Mouse (Mus musculus): ENCODE measurements around the gene Slc16a9. TPM values are rescaled to one million over a fixed set of nuclear protein-coding genes. Genes with fewer than 3 reads are reported as not detected.

Gene Slc16a9
- polyA plus RNA-seq, 1 experiment, result 3.7 TPM

DNA sequence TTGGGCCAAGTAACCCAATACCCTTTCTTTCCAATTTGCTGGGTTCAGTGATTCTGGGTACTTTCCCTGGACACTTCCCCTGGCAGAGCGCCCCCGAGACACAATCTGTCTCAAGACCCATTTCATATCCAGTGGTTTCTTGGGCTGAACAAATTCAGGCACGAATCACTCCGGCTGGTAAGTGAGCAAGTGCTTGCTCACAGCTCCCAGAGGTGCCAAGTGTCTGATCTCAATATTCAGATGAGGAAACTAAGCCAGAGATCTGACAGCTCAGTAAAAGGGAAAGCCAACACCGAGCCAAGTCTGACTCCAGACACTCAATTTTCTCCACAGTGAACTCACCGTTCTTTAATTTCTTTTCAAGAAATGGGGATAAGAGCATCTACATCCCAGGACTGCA lies 21.6 kb downstream of the Slc16a9 start:
- Histone ChIP-seq H3K27ac (ENCODE audit: insufficient read depth, low read length) (no peak overlapping the region), H3K4me1 (ENCODE audit: control insufficient read depth, insufficient read depth, low read length) (no peaks in the 10 kb centered on the region), H3K4me3 (replicated peaks; ENCODE audit: insufficient read depth, low read depth, low read length) (no peak overlapping the region), H3K27me3 (ENCODE audit: control insufficient read depth, insufficient read depth, low read length) (no peaks in the 10 kb centered on the region)
- no peak for DNase-seq
- WGBS, result 44% methylated on average over 6 of the region's 6 CpGs
- TF ChIP-seq CTCF (IDR thresholded peaks at IDR 0.05; ENCODE audit: borderline replicate concordance, insufficient read depth, low read depth, low read length) (no peak), POLR2A (IDR thresholded peaks at IDR 0.05; ENCODE audit: borderline replicate concordance, insufficient read depth, low read length) (no peak)

DNA sequence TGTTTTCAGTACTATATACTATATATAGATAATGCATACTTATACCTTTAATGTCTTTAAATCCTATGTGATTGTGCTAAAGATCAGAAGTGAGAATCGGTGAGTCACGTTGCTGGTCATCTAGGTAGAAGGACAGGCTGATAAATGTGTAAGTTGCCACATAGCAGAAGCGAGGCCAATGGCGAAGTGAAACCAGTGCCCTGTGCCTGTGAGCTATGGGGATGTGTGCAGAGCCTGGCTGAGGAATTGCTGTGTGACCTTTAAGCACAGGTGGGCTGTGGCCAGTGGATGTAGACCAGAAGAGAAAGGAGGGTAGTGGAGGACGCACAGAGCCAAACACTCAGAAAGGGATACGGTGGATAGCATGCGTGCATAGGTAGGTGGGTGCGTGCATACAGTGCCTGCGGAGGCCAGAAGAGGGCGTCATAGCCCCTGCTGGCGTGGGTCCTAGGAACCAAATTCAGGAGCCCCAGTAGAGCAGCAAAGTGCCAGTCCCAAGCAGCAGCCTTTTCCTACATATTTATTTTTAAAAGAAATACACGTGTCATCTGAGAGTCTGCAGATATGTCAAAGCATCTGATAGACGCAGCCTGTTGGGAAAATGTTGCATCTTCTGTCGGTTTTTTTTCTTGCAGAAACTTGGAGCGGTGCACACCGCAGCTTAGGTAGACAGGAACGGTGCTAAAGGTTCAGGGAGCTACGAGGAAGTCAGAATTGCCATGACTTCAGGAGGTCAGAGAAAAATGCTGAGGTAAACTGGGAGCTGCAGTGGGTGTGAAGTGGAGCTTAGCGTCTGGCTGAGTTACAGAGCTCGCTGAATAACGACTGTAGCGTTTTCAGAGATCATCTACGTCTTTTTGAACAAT lies 23.9 kb downstream of the Slc16a9 start:
- WGBS, result 69% methylated on average over 23 of the region's 23 CpGs
- Histone ChIP-seq H3K27ac (ENCODE audit: insufficient read depth, low read length) (no peak overlapping the region), H3K4me1 (ENCODE audit: control insufficient read depth, insufficient read depth, low read length) (no peaks in the 10 kb centered on the region), H3K4me3 (replicated peaks; ENCODE audit: insufficient read depth, low read depth, low read length) (no peak overlapping the region), H3K27me3 (ENCODE audit: control insufficient read depth, insufficient read depth, low read length) (no peaks in the 10 kb centered on the region)
- TF ChIP-seq CTCF (IDR thresholded peaks at IDR 0.05; ENCODE audit: borderline replicate concordance, insufficient read depth, low read depth, low read length) (0 out of 2 replicates have a peak, but pooled peaks have one; percentile 6), POLR2A (IDR thresholded peaks at IDR 0.05; ENCODE audit: borderline replicate concordance, insufficient read depth, low read length) (no peak)
- DNase-seq, result no peak

DNA sequence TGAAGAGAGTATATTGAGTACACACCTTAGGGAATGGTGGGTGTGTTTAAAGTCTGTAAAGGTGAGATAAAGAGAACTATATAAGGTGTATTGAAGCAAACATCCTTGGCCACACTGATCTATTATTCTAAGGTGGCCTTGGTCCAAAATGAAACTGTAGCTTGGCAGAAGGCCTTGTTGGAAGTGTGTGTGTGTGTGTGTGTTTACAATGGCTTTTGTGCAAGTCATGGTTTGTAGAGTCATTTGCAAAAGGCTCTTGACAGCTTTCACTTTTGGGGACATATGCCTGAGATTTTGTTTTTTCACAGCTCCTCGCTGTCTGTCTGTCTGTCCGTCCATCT lies 24.5 kb downstream of the Slc16a9 start:
- no peak overlapping the region for H3K27ac ChIP-seq (ENCODE audit: insufficient read depth, low read length)
- H3K27me3 ChIP-seq (ENCODE audit: control insufficient read depth, insufficient read depth, low read length), result no peaks in the 10 kb centered on the region
- DNase-seq, result no peak
- H3K4me1 ChIP-seq (ENCODE audit: control insufficient read depth, insufficient read depth, low read length), result no peaks in the 10 kb centered on the region
- WGBS, result 68% methylated on average over 2 of the region's 2 CpGs
- H3K4me3 ChIP-seq (replicated peaks; ENCODE audit: insufficient read depth, low read depth, low read length), result no peak overlapping the region
- TF ChIP-seq CTCF (IDR thresholded peaks at IDR 0.05; ENCODE audit: borderline replicate concordance, insufficient read depth, low read depth, low read length) (no peak), POLR2A (IDR thresholded peaks at IDR 0.05; ENCODE audit: borderline replicate concordance, insufficient read depth, low read length) (no peak)

DNA sequence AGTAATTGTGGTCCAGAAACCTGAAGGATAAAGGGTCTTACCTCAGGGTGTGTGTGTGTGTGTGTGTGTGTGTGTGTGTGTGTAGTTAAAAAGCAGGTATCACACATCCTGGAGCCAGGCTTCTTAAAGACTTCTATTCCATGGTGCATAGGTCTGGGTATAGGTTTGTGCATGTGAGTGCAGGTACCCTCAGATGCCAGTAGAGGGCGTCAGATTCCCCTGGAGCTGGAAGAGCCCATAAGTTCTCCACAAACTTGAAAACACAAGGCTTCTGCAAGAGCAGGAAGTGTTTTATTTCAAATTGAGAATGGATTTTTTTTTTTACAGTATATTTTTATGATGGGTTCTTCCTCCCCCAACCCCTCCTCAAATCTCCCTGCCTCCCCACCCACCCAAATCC lies 31.8 kb downstream of the Slc16a9 start:
- no peaks in the 10 kb centered on the region for H3K4me1 ChIP-seq (ENCODE audit: control insufficient read depth, insufficient read depth, low read length)
- 80% methylated on average over 1 of the region's 1 CpGs for WGBS
- H3K27me3 ChIP-seq (ENCODE audit: control insufficient read depth, insufficient read depth, low read length), result no peaks in the 10 kb centered on the region
- no peak overlapping the region for H3K27ac ChIP-seq (ENCODE audit: insufficient read depth, low read length)
- no peak for TF ChIP-seq CTCF (IDR thresholded peaks at IDR 0.05; ENCODE audit: borderline replicate concordance, insufficient read depth, low read depth, low read length)
- TF ChIP-seq POLR2A (IDR thresholded peaks at IDR 0.05; ENCODE audit: borderline replicate concordance, insufficient read depth, low read length), result no peak
- no peak for DNase-seq
- H3K4me3 ChIP-seq (replicated peaks; ENCODE audit: insufficient read depth, low read depth, low read length), result no peak overlapping the region

DNA sequence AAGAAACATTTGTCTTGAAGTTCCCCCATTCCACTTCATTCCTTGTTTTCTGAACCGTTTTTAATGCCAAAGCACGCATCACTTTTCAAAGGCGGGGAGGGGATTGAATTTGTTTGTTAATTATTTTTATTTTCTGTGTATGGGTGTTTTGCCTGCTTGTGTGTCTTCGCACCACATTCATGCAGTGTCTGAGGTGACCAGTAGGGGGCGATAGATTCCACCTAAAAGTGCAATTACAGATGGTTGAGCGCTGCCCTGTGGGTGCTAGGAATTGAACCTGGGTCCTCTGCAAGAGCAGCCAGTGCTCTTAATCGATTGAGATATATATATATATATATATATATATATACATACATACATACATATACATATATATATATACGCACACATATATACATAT lies 34.4 kb downstream of the Slc16a9 start:
- WGBS, result 85% methylated on average over 8 of the region's 8 CpGs
- Histone ChIP-seq H3K27ac (ENCODE audit: insufficient read depth, low read length) (no peak overlapping the region), H3K4me1 (ENCODE audit: control insufficient read depth, insufficient read depth, low read length) (no peaks in the 10 kb centered on the region), H3K27me3 (ENCODE audit: control insufficient read depth, insufficient read depth, low read length) (no peaks in the 10 kb centered on the region), H3K4me3 (replicated peaks; ENCODE audit: insufficient read depth, low read depth, low read length) (no peak overlapping the region)
- no peak for DNase-seq
- no peak for TF ChIP-seq POLR2A (IDR thresholded peaks at IDR 0.05; ENCODE audit: borderline replicate concordance, insufficient read depth, low read length)
- no peak for TF ChIP-seq CTCF (IDR thresholded peaks at IDR 0.05; ENCODE audit: borderline replicate concordance, insufficient read depth, low read depth, low read length)

DNA sequence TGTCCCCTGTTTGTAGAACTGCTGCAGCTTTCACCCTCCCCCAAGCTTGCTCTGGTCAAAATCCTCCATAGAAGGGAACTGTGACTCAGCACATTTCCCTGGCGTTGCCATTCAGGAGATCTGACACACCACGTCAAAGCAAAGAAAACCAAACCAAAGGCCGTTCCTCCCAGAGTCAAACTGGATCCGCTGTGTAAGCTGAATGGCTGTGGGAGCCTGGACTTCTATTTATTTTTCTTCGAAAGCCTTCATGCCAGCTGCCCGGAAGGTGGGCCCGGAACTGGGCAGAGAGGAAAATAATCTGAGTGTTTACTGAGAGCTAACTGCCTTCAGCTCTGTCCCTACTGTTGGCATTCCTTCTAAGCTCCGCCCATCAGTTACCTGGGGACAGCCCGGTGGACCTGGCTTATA lies 42.9 kb downstream of the Slc16a9 start:
- WGBS, result 32% methylated on average over 9 of the region's 9 CpGs
- DNase-seq, result peak in 1 of 2 experiments; percentile 20
- Histone ChIP-seq H3K27ac (ENCODE audit: insufficient read depth, low read length) (no peak overlapping the region), H3K4me3 (replicated peaks; ENCODE audit: insufficient read depth, low read depth, low read length) (no peak overlapping the region), H3K4me1 (ENCODE audit: control insufficient read depth, insufficient read depth, low read length) (no peaks in the 10 kb centered on the region), H3K27me3 (ENCODE audit: control insufficient read depth, insufficient read depth, low read length) (no peaks in the 10 kb centered on the region)
- no peak for TF ChIP-seq POLR2A (IDR thresholded peaks at IDR 0.05; ENCODE audit: borderline replicate concordance, insufficient read depth, low read length)

DNA sequence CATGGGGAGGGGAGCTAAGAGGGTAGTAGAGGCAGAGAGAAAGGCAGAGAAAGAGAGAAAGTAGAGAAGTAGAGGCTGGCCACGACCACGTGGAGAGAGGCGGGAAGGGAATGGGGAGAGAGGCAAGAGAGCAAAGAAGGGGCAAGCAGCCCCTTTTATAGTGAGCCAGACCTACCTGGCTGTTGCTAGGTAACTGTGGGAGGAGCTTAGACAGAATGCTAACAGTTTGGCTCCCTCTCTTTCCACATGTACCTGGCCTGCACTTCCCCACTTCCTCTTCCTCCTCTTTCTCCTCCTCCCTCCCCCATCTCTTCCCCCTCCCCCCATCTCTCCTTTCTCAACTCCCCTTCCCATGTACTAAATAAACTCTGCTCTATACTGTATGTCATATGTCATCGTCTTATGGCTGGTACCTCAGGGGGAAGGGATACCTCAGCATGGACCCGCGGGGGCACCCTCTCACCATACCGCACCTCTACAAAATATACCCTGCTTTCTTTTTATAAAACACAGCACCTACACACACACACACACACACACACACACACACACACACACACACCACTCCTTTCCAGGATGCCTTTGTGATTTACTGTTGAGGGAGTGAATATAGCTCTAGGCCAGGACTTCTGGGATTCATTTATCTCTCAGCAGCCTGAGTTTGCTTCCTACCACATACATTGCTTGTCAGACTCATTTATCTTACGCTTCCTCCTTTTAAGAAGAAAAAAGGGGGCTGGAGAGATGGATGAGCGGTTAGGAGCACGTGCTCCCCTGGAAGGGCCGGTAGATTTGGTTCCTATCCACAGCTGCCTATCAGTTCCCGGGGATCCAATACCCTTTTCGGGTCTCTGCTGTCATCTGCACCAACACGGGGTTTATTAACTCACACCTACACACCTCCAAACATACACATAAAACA lies 43.8 kb downstream of the Slc16a9 start:
- WGBS, result 82% methylated on average over 14 of the region's 14 CpGs
- DNase-seq, result no peak
- Histone ChIP-seq H3K4me1 (ENCODE audit: control insufficient read depth, insufficient read depth, low read length) (no peaks in the 10 kb centered on the region), H3K27me3 (ENCODE audit: control insufficient read depth, insufficient read depth, low read length) (no peaks in the 10 kb centered on the region), H3K4me3 (replicated peaks; ENCODE audit: insufficient read depth, low read depth, low read length) (no peak overlapping the region), H3K27ac (ENCODE audit: insufficient read depth, low read length) (no peak overlapping the region)
- TF ChIP-seq CTCF (IDR thresholded peaks at IDR 0.05; ENCODE audit: borderline replicate concordance, insufficient read depth, low read depth, low read length), result no peak
- no peak for TF ChIP-seq POLR2A (IDR thresholded peaks at IDR 0.05; ENCODE audit: borderline replicate concordance, insufficient read depth, low read length)
